ENCODE assay signal across 18 mouse cellular contexts in the genomic region with DNA sequence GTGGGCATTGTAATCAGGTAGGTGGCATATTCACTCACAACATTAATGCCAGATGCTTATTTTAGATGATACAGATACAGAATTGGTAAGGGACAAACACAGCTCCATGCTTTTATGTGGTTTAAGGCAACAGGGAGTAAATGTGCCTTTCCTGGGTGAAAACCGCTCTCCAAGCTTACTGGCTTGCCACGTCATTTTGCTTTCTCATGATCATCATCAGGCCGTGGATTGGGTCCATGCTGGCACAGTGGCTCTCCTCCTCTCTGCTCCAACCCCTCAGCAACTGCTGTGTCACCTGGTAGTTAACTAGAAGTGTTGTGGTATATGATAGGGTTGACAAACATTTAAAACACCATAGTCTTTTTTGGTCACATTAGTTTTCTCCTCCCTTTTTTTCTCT. TPM values are rescaled to one million over a fixed set of nuclear protein-coding genes. Genes with fewer than 3 reads are reported as not detected.
DNase-seq lines count a peak whose midpoint lies in the region; ATAC-seq and TF ChIP-seq lines count a peak whose summit lies in the region.
"Had no signal": no experiment of that assay in that cellular context is flagged by ENCODE, and none has a peak within 500 bp of the region (broad histone marks: within the 10 kb centered on the region; RNA-seq: fewer than 3 reads in every experiment).

No protein-coding gene starts in this region.

- H3K4me2 ChIP-seq in heart, embryonic 16.5 days (ENCODE audit: low read depth, low read length), result no peak overlapping the region
- H3K4me2 ChIP-seq in forebrain, embryonic 15.5 days (replicated peaks), result no peak overlapping the region
- H3K4me2 ChIP-seq: midbrain, embryonic 15.5 days; neural tube, embryonic 13.5 days had no signal

- no peak overlapping the region for H3K4me3 ChIP-seq in heart, embryonic 16.5 days (ENCODE audit: low read length)
- no peak overlapping the region for H3K4me3 ChIP-seq in layer of hippocampus, adult 2 months
- no peak overlapping the region for H3K4me3 ChIP-seq in forebrain, embryonic 15.5 days
- H3K4me3 ChIP-seq: limb, embryonic 10.5 days; midbrain, embryonic 15.5 days; neural tube, embryonic 13.5 days had no signal

- TF ChIP-seq CTCF in layer of hippocampus, adult 2 months (conservative IDR thresholded peaks at IDR 0.05), result no peak

- peak; percentile 38 for DNase-seq in CD4-positive, CD25-positive, alpha-beta regulatory T cell, adult 2 months (ENCODE audit: low read depth, low spot score)
- no peak for DNase-seq in heart, postnatal 14 days
- no peak for DNase-seq in layer of hippocampus, adult 2 months (ENCODE audit: low spot score in 2 of 2)
- DNase-seq in layer of hippocampus, adult 9-10 months (ENCODE audit: low spot score), result no peak
- peak; percentile 56 for DNase-seq in CD4-positive helper T cell, adult 2 months (ENCODE audit: low read depth, low spot score)
- DNase-seq: adrenal gland, postnatal 25 days; cerebellum, adult 9-10 months; gastrocnemius, postnatal 25 days; kidney, adult 18-20 months; retina, postnatal 1 day; right cerebral cortex, postnatal 25 days had no signal

- H3K36me3 ChIP-seq in heart, embryonic 16.5 days (ENCODE audit: control insufficient read depth, insufficient read depth), result 0 out of 2 replicates have a peak, but pooled peaks cover 4% of the 10 kb centered on the region
- H3K36me3 ChIP-seq in forebrain, embryonic 15.5 days, result no peaks in the 10 kb centered on the region
- H3K36me3 ChIP-seq: midbrain, embryonic 15.5 days had no signal

- 75% methylated on average over 3 of the region's 3 CpGs for WGBS in heart, embryonic 16.5 days
- 61% methylated on average over 3 of the region's 3 CpGs for WGBS in forebrain, embryonic 15.5 days

- H3K27me3 ChIP-seq in heart, embryonic 16.5 days (ENCODE audit: control insufficient read depth, insufficient read depth, low read length), result no peaks in the 10 kb centered on the region
- no peaks in the 10 kb centered on the region for H3K27me3 ChIP-seq in forebrain, embryonic 15.5 days
- H3K27me3 ChIP-seq: midbrain, embryonic 15.5 days; neural tube, embryonic 13.5 days had no signal

- no peak for ATAC-seq in CD4-positive, CD25-positive, alpha-beta regulatory T cell, adult 4 months
- no peak for ATAC-seq in heart, embryonic 16.5 days (replicated peaks; ENCODE audit: extremely low read depth, insufficient read depth, low FRiP score)
- ATAC-seq in forebrain, embryonic 15.5 days (replicated peaks), result no peak
- ATAC-seq: forebrain, embryonic 14.5 days; midbrain, embryonic 15.5 days had no signal

- H3K27ac ChIP-seq in heart, embryonic 16.5 days (ENCODE audit: low read length), result peak overlapping the region; percentile 19; the same call in 1 of the 2 replicates
- peak overlapping the region; percentile 72 for H3K27ac ChIP-seq in layer of hippocampus, adult 2 months
- no peak overlapping the region for H3K27ac ChIP-seq in forebrain, embryonic 15.5 days (replicated peaks)
- H3K27ac ChIP-seq: limb, embryonic 10.5 days; midbrain, embryonic 15.5 days had no signal

- H3K9me3 ChIP-seq in heart, embryonic 16.5 days (replicated peaks; ENCODE audit: control insufficient read depth, low read length), result no peaks in the 10 kb centered on the region
- no peaks in the 10 kb centered on the region for H3K9me3 ChIP-seq in forebrain, embryonic 15.5 days
- H3K9me3 ChIP-seq: limb, embryonic 10.5 days; midbrain, embryonic 15.5 days; neural tube, embryonic 13.5 days had no signal

- intact Hi-C loops in heart, postnatal 14 days (cut with DNase I), result loop anchor here (2.0 kb wide), 1 partner anchor 19 kb away; no protein-coding TSS in a partner anchor

- H3K4me1 ChIP-seq in heart, embryonic 16.5 days (ENCODE audit: control insufficient read depth, insufficient read depth, low read length), result peaks cover 75% of the 10 kb centered on the region
- peaks cover 76% of the 10 kb centered on the region for H3K4me1 ChIP-seq in forebrain, embryonic 15.5 days

- no peak overlapping the region for H3K9ac ChIP-seq in heart, embryonic 16.5 days (ENCODE audit: low read length)
- H3K9ac ChIP-seq in forebrain, embryonic 15.5 days (replicated peaks), result no peak overlapping the region
- H3K9ac ChIP-seq: midbrain, embryonic 15.5 days; neural tube, embryonic 13.5 days had no signal

RNA-seq across cellular contexts. Expression of gene Map4k4, which starts 21.3 kb away (rescaled TPM):
- 10 to 100 TPM; 29.5 to 30.3 TPM for polyA plus RNA-seq in CD4-positive, CD25-positive, alpha-beta regulatory T cell, adult 4 months (2017; shearing (Covaris generic))
- 14.7 and 23.8 TPM in 2 replicates for polyA plus RNA-seq in heart, embryonic 16.5 days (2015; fragmentation: Nextera tagmentation; extraction: Ambion mirVana)
- 100 to 1,000 TPM; 175 to 185 TPM for total RNA-seq in heart, postnatal 14 days (2021)
- 100 to 1,000 TPM; 134 to 145 TPM for total RNA-seq in layer of hippocampus, adult 2 months (2021)
- 55.7 and 60.2 TPM in 2 replicates for polyA plus RNA-seq in forebrain, embryonic 15.5 days (2015; fragmentation: Nextera tagmentation; extraction: Ambion mirVana)

Comparison
In these comparisons a context has a peak if more than half of its experiments do, and no peak if none do; other contexts are left out.
1. DNase-seq: peak in CD4-positive, CD25-positive, alpha-beta regulatory T cell, adult 2 months (single experiment) and CD4-positive helper T cell, adult 2 months (single experiment); none in heart, postnatal 14 days (0 of 2), layer of hippocampus, adult 2 months (0 of 2) and layer of hippocampus, adult 9-10 months (single experiment).